Mouse (Mus musculus) thymus, adult 2 months (tissue): ENCODE results near the gene Tshz2.

ENCODE experiments used
- CTCF ChIP-seq: fragments of 200-500 bp; IDR thresholded peaks from 2 replicates; pipeline ENCODE4 v1.5.1; 2012; ENCODE audit warnings: mild to moderate bottlenecking, control low read depth, low read length, moderate library complexity, borderline replicate concordance; ENCODE audit not compliant: control insufficient read depth, poor library complexity, insufficient read depth; ENCODE audit errors: extremely low read depth
- POLR2A ChIP-seq: fragments of 200-500 bp; IDR thresholded peaks from 2 replicates; pipeline ENCODE4 v1.6.1; 2012; ENCODE audit warnings: mild to moderate bottlenecking, low read length, control low read depth, moderate library complexity; ENCODE audit not compliant: control insufficient read depth, poor library complexity, insufficient read depth; ENCODE audit errors: extremely low read depth

DNA sequence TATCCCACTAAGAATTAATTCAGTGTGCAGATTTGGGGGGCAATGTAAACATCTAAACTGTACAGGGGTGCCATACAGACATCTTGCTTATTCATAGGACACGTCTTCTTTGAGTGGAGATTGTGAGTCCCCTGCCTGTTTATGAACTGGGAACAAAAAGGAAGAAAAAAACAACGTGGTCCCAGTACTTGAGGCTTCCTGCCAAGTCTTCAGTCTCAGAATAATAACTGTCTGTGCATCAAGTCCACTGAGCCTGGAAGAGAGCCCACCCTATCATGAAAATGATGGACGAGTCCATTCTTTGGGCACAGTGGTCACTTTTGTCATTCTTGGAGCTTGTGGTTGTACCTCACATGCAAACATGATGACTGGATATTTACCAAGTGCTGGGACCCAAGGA lies 39.1 kb upstream of the Tshz2 start:
- TF ChIP-seq CTCF: no peak
- no peak for TF ChIP-seq POLR2A
